In genomic region chr16:30826128-30826527, GRCm38 (mm10) we compare ENCODE assay signal across 8 mouse cellular contexts.
DNase-seq lines count a peak whose midpoint lies in the region; ATAC-seq and TF ChIP-seq lines count a peak whose summit lies in the region.

No protein-coding gene starts in this region.

- no peak overlapping the region for H3K9ac ChIP-seq in kidney, embryonic 14.5 days (ENCODE audit: low read depth, low read length)
- no peak overlapping the region for H3K9ac ChIP-seq in forebrain, postnatal 0 days
- no peak overlapping the region for H3K9ac ChIP-seq in lung, postnatal 0 days (replicated peaks; ENCODE audit: low read depth)
- H3K9ac ChIP-seq in liver, embryonic 12.5 days, result no peak overlapping the region

- DNase-seq in kidney, adult 2 months, result peak; percentile 32
- DNase-seq in forebrain, postnatal 0 days, result peak; percentile 87
- peak; percentile 44 to 56 for DNase-seq in heart, postnatal 14 days
- DNase-seq in lung, postnatal 0 days (ENCODE audit: low spot score), result peak; percentile 70
- no peak for DNase-seq in retina, postnatal 1 day

- H3K27ac ChIP-seq in kidney, adult 2 months (ENCODE audit: insufficient read depth, low read depth, low read length), result no peak overlapping the region
- H3K27ac ChIP-seq in kidney, embryonic 14.5 days (ENCODE audit: low read depth, low read length), result no peak overlapping the region
- peak overlapping the region; percentile 17; the same call in 1 of the 2 replicates for H3K27ac ChIP-seq in forebrain, postnatal 0 days (ENCODE audit: low read depth, low read length)
- H3K27ac ChIP-seq in lung, postnatal 0 days (ENCODE audit: low read length), result no peak overlapping the region
- no peak overlapping the region for H3K27ac ChIP-seq in liver, embryonic 12.5 days

- TF ChIP-seq POLR2A in kidney, adult 2 months (IDR thresholded peaks at IDR 0.05; ENCODE audit: low read depth, low read length), result no peak

- H3K4me1 ChIP-seq in kidney, adult 2 months (ENCODE audit: control insufficient read depth, insufficient read depth, low read length), result peaks cover 11% of the 10 kb centered on the region
- peaks cover 19% of the 10 kb centered on the region for H3K4me1 ChIP-seq in kidney, embryonic 14.5 days (ENCODE audit: control insufficient read depth, insufficient read depth, low read length)
- H3K4me1 ChIP-seq in forebrain, postnatal 0 days (ENCODE audit: insufficient read depth), result peaks cover 9% of the 10 kb centered on the region
- H3K4me1 ChIP-seq in lung, postnatal 0 days (ENCODE audit: insufficient read depth, low read depth, low read length), result peaks cover 15% of the 10 kb centered on the region
- H3K4me1 ChIP-seq in liver, embryonic 12.5 days, result peaks cover 8% of the 10 kb centered on the region; the same call in 1 of the 2 replicates

- no peaks in the 10 kb centered on the region for H3K36me3 ChIP-seq in kidney, adult 2 months (ENCODE audit: control insufficient read depth, insufficient read depth, low read length)
- no peaks in the 10 kb centered on the region for H3K36me3 ChIP-seq in kidney, embryonic 14.5 days (ENCODE audit: control insufficient read depth, insufficient read depth, low read length)
- no peaks in the 10 kb centered on the region for H3K36me3 ChIP-seq in forebrain, postnatal 0 days (ENCODE audit: insufficient read depth)
- no peaks in the 10 kb centered on the region for H3K36me3 ChIP-seq in lung, postnatal 0 days (ENCODE audit: insufficient read depth, low read length)
- H3K36me3 ChIP-seq in liver, embryonic 12.5 days, result no peaks in the 10 kb centered on the region

- no peak for TF ChIP-seq CTCF in kidney, adult 2 months (conservative IDR thresholded peaks at IDR 0.05; ENCODE audit: insufficient read depth, insufficient read length, low read depth, low read length)
- no peak for TF ChIP-seq CTCF in forebrain, postnatal 0 days (IDR thresholded peaks at IDR 0.05; ENCODE audit: low read depth)
- TF ChIP-seq CTCF in lung, postnatal 0 days (IDR thresholded peaks at IDR 0.05), result no peak

- H3K4me2 ChIP-seq in kidney, embryonic 14.5 days (replicated peaks; ENCODE audit: low read depth, low read length), result no peak overlapping the region
- no peak overlapping the region for H3K4me2 ChIP-seq in forebrain, postnatal 0 days (ENCODE audit: low read depth)
- no peak overlapping the region for H3K4me2 ChIP-seq in lung, postnatal 0 days (replicated peaks; ENCODE audit: low read depth, low read length)
- H3K4me2 ChIP-seq in liver, embryonic 12.5 days, result no peak overlapping the region

- intact Hi-C loops in heart, postnatal 14 days (cut with DNase I), result no loop called here

- no peak for TF ChIP-seq EP300 in lung, postnatal 0 days (IDR thresholded peaks at IDR 0.05)

- WGBS in kidney, adult 2 months, result 63% methylated on average over 3 of the region's 3 CpGs
- 47% methylated on average over 3 of the region's 3 CpGs for WGBS in kidney, embryonic 14.5 days
- 33% methylated on average over 3 of the region's 3 CpGs for WGBS in forebrain, postnatal 0 days
- 23% methylated on average over 3 of the region's 3 CpGs for WGBS in lung, postnatal 0 days
- WGBS in liver, embryonic 12.5 days (ENCODE audit: insufficient replicate concordance), result 49% methylated on average over 3 of the region's 3 CpGs

- no peaks in the 10 kb centered on the region for H3K27me3 ChIP-seq in kidney, adult 2 months (replicated peaks; ENCODE audit: control insufficient read depth, insufficient read depth, low read length)
- H3K27me3 ChIP-seq in kidney, embryonic 14.5 days (ENCODE audit: control insufficient read depth, insufficient read depth, low read length), result no peaks in the 10 kb centered on the region
- H3K27me3 ChIP-seq in forebrain, postnatal 0 days (ENCODE audit: insufficient read depth, low read length), result no peaks in the 10 kb centered on the region
- H3K27me3 ChIP-seq in lung, postnatal 0 days (replicated peaks; ENCODE audit: insufficient read depth, low read length), result no peaks in the 10 kb centered on the region
- no peaks in the 10 kb centered on the region for H3K27me3 ChIP-seq in liver, embryonic 12.5 days (replicated peaks)

- no peaks in the 10 kb centered on the region for H3K9me3 ChIP-seq in kidney, embryonic 14.5 days (ENCODE audit: control insufficient read depth, low read length)
- H3K9me3 ChIP-seq in forebrain, postnatal 0 days (ENCODE audit: low read length), result no peaks in the 10 kb centered on the region
- no peaks in the 10 kb centered on the region for H3K9me3 ChIP-seq in lung, postnatal 0 days (ENCODE audit: low read length)
- H3K9me3 ChIP-seq in liver, embryonic 12.5 days (replicated peaks), result no peaks in the 10 kb centered on the region

- no peak overlapping the region for H3K4me3 ChIP-seq in kidney, adult 2 months (ENCODE audit: insufficient read depth, low read depth, low read length)
- H3K4me3 ChIP-seq in kidney, embryonic 14.5 days (ENCODE audit: low read length), result no peak overlapping the region
- no peak overlapping the region for H3K4me3 ChIP-seq in forebrain, postnatal 0 days (ENCODE audit: low read depth, low read length)
- H3K4me3 ChIP-seq in lung, postnatal 0 days (ENCODE audit: low read depth, low read length), result no peak overlapping the region
- no peak overlapping the region for H3K4me3 ChIP-seq in liver, embryonic 12.5 days

- ATAC-seq in kidney, embryonic 14.5 days (ENCODE audit: low FRiP score, low TSS enrichment), result no peak
- peak; percentile 86 for ATAC-seq in forebrain, postnatal 0 days
- ATAC-seq in lung, postnatal 0 days, result peak; percentile 7; the same call in 1 of the 2 replicates
- ATAC-seq in granulocyte monocyte progenitor cell, adult 5-6 weeks (replicated peaks; ENCODE audit: poor library complexity, severe bottlenecking), result no peak
- ATAC-seq in liver, embryonic 12.5 days, result no peak

Comparison
In these comparisons a context has a peak if more than half of its experiments do, and no peak if none do; other contexts are left out.
1. ATAC-seq: peak in forebrain, postnatal 0 days (single experiment) and lung, postnatal 0 days (single experiment); none in kidney, embryonic 14.5 days (single experiment), granulocyte monocyte progenitor cell, adult 5-6 weeks (single experiment) and liver, embryonic 12.5 days (single experiment).